Mouse (Mus musculus): ENCODE results near the gene Nf1. TPM values are rescaled to one million over a fixed set of nuclear protein-coding genes. Genes with fewer than 3 reads are reported as not detected.

The Nf1 gene
- polyA plus RNA-seq, 2 experiments from 2014 or later, result 1.6 to 2.5 TPM

DNA sequence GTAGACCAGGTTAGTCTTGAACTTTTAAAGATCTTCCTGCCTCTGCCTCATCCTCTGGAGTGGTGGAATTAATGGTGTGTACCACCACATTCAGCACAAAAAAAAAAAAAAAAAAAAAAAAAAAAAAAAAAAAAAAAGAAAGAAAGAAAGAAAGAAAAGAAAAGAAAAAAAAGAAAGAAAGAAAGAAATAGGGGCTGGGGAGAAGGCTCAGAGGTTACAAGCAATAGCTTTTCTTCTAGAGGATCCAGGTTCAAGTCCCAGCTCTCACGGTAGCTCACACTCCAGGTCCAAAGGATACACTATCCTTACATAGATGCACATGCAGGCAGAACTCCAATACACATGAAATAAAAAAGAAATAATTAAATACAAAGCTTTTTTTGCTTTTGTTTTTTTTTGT lies 9.9 kb upstream of the Nf1 start:
- no peak for ATAC-seq

DNA sequence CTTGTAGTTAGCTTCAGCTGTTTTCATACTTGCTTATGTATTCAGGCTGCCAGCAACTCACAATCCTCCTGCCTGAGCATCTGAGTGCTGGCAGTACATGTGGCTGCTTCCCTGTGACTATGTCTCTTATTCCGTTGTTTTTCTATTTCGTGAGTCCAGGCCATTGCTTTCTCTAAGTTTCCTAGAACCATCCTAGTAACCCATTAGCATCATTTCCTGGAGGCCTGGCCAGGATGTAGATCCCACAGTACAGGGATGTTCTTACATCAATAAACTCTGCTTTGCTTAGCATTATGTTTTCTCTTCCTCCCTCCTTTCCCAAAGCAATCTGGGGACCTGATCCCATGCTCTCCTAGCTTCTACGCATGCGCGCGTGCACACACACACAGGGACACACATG lies 4.4 kb upstream of the Nf1 start:
- ATAC-seq, result no peak

DNA sequence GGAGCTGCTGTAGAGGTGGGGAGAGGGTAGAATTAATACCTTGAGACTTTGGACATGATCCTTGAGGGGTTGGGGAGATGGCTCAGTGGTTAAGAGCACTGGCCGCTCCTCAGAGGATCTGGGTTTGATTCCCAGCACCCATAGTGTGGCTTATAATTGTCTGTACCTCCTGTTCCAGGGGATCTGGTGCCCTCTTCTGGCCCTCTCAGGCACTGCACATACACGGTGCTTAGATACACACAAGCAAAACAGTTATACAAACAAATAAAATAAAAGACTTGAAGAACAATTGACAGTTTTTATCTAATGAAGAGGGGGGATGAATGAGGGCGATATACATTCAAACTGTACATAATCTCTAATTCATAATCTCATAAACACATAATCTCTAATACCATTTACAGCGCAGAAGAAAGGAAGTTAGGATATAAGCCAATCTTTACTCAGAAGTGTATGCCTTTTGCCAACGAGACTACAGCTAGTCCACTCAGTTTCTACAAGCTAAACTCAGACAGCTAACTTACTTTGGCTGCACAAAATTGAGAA lies 2.7 kb upstream of the Nf1 start:
- no peak for ATAC-seq

DNA sequence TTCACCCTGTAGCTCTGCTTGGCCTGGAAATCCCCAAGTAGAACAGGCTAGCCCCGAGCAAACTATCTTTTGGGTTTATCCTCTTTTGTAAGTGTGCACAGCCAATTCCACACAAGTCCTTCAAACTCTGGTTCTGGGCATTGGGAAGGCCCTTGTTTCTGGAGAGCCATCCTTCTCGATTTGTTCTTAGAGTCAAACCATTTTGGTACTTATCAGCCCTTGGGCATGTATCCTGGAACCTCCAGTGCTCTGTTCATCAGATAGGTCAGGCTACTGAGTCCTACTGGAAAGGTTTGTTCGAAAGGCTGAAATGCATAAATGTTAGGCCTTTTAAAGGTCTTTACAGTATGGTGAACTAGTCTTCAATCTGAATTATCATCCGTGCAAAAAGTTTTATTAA lies 872 bp upstream of the Nf1 start:
- no peak for ATAC-seq

DNA sequence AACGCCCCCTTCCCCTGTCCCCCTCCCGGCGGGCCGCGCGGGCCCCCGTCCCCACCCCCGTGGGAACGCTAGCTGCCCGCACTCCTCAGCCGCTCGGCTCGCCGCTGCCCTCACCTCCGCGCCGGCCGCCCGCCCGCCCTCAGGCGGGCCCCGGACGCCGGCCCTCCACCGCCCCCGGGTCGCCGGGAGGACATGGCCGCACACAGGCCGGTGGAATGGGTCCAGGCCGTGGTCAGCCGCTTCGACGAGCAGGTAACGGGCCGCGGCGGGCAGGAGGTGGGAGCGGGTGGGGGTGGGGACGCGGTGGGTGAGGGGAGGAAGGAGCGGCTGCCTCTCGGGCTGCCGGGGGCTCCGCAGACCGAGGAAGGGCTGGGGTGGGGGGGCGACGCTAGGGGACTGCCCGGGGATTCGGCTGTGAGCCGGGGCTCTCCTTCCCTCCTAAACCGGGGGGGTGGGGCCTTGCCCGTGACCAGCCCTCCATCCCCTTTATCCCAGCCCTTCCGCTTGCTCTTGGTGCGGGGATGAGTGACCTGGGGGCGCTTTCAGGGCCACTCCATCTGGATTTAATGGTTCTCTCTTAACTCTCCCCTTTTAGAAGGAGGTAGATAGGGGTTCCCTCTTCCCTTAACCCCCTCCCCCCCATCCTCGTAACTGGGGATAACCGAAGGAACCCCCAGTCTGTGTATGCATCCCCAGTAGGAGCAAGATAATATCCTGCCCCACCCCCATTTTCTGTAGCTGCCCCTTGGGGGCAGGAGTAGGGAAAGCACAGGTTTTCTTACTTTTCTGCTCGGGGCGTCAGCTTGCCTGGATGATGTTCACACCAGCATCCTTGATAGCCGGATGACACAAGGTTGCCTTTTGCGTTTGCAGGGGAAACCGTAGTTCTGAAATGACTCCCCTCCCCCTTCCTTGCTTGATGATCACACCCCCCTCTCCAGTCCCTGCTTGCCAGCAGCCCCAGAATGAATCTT lies 602 bp downstream of the Nf1 start:
- peak; percentile 36 for ATAC-seq

DNA sequence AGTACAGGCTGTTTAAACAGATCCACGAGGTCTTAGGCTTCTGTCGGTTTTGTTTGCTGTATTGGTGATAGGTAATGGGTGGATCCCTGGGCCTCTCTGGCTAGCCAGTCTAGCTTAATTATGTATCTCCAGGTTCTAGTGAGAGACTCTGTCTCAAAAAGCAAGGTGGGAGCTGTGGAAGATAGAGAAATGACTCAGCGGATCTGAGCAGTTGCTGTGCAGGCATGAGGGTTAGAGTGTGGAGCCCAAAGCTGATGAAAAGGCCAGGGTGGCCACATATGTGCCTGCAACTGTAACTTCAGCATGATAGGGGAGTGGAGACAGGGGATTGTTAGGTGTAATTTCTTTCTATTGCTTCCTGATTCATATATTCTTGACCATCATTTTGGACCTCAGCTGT lies 17.5 kb downstream of the Nf1 start:
- ATAC-seq, result no peak

DNA sequence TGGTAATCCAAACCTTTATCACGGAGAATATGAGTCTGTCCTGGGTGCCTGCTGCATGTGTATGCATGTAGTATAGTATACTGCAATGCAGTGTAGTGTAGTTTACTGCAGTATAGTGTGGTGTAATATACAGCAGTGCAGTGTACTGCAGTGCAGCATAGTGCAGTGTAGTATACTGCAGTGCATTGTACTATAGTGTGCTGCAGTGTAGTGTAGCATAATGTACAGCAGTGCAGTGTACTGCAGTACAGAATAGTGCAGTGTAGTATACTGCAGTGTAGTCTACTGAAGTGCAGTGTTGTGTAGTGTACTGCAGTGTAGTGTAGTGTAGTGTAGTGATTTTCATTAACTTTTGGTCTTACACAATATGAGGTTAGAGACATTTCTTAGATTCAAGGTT lies 17.9 kb downstream of the Nf1 start:
- ATAC-seq, result no peak

DNA sequence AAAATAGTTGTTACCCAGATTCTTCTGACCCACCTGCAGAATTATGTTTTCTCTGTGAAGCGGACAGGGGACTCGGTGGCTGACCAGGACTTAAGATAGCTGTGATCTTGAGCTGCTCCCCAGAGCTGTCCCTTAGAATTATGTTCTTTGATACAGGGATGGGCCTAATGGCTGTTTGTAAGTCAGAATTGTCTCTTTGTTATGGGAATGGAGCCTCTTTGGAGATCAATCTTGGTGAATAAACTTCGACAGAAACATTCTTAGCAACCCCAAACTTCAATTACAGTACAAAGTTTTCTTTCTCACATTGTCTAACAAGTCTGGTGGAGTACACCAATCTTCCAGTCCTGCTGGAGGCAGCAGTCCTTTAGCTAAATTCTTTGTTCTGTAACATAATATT lies 25.5 kb downstream of the Nf1 start:
- no peak for ATAC-seq

DNA sequence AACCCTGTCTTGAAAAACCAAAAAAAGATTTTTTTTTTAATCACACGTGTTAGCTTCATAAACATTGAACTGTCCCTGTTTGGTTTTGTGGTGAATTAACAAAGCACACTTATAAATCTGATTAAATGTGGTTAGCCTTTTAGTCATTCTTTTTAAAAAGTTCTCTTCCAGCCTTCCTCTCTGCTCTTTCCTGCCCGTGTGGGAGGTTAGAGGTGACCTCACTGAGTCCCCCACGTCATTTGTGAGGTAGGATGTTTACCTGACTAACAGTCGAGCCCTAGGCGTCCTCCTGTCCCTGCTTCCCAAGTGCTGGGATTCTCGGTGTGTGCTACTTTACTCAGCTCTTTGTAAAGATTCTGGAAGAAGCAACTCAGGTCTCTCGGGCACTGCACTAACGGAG lies 26.8 kb downstream of the Nf1 start:
- peak; percentile 45 for ATAC-seq

DNA sequence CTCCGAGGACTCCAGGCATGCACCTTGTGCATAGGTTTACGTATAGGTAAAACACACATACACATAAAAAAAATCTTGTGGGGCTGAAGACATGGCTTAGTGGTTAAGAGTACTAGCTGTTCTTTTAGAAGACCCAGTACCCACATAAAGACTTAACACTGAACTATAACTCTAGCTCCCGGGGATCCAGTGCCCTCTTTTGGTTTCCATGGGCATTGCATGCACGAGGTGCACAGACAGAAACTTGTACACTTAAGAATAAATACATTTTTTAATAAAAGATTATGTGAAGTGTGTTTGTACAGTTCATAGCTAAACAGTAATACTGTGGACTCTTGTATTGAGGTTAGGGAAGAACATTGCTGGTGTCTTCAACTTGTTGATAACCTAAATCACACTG lies 33.5 kb downstream of the Nf1 start:
- no peak for ATAC-seq

DNA sequence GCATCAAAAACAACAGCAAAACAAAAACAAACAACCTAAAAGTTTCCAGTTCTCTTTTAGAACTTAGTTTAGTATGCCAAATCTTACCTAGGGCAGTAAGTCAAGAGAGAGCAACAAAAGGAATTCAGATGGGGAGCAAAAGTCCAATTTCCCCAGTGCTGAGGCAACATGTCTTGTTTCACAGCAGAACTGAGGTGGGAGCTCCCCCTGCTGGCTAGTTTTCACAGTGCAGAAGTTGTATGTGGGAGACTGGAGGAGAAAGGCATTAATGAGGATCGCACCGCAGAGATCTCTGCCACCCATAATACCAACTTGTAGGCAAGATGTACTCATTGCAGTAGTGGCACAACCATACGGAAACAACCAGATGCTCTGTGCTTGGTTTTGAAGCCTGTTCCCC lies 58.8 kb downstream of the Nf1 start:
- ATAC-seq, result peak; percentile 84

DNA sequence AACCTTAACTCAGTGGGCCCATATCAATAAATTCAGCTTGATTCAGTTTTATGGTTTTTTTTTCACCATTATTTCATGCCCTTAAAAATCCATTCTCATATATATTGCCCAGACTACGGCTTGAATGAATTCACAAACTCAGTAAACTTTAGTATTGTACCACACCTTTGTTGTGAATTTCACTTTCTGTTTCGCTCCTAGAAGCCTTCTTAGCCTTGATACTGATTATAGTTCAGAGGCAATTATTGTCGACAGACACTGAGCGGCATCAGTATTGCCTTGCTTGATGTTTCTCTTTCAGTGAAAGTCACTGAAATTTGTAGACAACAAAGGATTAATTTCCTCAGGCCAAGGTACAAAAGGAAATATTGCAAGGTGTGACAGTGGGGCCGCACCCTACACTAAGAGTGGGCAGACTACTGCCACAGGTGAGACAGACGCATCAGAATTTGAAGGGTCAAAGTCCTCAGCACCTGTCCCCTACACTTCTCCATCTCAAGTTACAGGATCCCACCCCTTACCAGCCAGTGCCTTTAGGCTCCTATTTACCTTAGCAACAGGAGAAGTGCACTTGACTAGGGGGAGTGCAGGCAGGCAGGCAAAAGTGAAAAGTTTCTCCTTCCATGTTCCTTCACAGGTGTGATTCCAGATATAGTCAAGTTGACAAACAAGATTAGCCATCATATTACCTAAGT lies 64.3 kb downstream of the Nf1 start:
- ATAC-seq, result peak; percentile 82

DNA sequence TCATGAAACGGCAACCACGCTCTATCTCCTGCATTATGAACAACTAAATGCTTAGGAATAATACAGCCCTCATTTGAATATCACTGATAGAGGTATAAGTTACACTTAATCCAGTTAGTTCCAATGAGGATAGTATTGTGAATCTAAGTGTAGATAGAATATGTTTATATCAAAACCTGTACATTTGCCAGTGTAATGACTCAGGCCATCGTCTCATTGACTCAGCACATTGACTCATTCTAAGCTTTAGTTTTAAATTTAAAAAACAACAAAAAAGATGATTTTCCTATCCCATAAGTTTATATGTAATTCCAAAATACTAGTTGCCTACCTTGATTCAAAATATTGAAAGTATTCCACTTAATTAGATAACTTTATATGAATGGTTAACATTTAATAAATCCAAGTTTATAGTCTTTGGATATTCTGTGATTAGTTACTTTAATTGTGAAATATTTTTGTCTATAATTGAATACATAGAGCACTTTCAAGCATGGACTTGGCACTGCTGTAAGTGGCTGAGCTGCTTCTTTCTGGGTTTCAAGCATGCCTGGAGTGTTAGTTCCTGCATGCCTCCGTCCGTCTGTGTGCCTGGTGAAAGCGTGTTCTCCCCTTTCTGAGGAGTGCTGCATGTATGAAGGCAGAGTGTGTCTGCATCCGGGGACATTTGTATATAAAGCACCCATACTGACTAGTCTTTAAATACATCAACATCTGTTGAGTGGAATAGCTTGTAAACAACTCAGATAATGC lies 74.4 kb downstream of the Nf1 start:
- ATAC-seq, result no peak

DNA sequence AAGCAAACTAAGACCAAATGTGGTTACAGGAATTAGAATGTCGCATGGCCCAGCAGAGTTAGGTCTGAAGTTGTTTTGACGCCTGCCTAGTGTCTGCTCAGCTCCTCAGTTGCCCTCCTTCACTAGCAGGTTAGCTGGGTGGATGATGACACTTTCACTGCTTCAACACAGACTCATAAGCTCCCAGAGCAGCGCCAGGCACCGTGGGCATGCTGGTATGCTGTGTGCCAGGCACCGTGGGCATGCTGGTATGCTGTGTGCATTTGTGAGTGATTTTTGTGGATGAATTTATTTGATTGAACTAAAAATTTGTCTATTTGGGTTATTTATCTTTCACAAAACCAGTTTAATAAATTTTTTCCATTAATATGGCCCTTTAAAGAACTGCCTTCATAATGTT lies 83.0 kb downstream of the Nf1 start:
- no peak for ATAC-seq

DNA sequence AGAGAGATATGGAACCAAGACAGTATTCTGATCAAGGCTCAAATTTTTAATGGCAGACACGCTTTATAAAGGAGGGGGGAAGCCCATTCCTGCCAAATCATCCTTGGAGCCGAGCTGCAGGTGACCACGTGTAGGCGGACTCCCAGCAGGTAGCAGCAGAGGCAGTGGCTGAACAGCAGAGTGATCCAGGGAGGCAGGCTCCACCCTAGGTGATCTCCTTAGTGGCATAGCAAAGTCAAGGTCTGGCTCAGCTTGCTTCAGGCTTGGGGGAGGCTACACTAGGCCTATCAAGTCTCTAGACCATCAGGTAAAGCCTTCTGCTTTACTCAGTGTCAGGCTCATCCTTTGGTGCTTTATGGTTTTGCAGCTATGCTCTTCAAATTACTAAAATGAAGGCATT lies 87.1 kb downstream of the Nf1 start:
- ATAC-seq, result no peak

DNA sequence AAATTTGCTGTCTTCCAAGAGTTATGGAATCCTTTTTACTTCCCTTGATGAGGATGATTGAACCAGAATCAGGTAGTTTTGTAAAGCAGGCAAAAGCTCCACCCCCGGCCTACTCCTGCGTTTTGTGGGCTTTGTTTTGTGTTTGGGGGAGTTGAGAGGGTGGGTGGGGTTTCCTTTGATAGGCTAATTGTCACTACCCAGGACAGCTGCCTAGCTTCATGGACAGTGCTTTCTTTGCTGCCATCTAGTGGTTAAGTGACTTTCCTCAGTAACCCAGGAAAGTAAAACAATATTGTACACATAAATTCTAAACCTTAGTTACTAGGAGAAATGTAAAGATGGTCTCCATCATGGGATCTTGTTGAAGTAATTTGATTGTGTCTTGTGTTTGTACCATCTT lies 88.1 kb downstream of the Nf1 start:
- ATAC-seq, result peak; percentile 41

DNA sequence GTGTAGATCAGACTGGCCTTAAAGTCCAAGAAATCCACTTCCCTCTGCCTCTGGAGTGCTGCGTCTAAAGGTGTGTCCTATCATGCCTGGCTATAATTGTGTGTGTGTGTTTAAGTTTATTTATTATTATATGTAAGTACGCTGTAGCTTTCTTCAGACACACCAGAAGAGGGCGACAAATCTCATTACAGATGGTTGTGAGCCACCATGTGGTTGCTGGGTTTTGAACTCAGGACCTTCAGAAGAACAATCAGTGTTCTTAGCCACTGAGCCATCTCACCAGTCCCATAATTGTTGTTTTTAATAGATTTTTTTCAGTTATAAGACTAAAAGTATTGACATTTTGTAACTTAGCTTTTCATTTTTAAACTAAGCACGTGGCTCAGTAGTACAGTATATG lies 95.8 kb downstream of the Nf1 start:
- no peak for ATAC-seq

DNA sequence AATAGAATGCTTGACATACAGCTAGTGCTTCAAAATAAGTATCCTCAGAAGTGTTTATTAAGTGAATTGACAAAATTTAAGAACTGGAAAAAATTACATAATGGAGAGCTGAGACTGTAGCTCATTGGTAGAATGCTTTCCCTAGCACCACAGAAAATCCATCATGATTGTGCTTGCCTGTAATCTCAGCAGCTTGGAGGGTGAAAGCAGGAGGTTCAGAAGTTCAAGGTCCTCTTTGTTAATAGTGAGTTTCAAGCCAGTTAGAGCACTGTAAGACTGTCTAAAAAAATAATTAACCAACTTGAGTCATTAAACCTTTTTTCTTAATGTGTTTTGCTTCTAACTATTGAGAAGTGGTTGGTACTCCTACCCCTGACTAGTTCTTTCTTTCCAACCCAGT lies 108.9 kb downstream of the Nf1 start:
- no peak for ATAC-seq

DNA sequence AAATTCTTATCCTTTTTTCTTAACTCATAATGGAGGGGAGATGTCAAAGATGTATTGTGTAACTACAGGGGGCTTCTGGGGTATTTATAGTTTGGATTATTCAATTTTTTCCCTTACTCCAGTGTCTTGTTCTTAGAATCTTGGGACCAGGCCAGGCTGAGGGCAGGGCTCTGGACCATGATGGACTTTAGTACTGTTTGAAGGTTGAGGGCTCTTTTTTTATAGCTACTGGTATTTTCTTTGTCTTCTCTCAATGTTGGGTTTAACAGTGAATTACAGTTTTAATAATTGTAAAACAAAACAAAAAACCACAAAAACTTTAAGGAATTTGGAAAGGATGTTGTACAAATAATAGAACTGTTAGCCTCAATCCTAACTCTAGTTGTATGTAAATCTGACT lies 113.5 kb downstream of the Nf1 start:
- ATAC-seq, result no peak

DNA sequence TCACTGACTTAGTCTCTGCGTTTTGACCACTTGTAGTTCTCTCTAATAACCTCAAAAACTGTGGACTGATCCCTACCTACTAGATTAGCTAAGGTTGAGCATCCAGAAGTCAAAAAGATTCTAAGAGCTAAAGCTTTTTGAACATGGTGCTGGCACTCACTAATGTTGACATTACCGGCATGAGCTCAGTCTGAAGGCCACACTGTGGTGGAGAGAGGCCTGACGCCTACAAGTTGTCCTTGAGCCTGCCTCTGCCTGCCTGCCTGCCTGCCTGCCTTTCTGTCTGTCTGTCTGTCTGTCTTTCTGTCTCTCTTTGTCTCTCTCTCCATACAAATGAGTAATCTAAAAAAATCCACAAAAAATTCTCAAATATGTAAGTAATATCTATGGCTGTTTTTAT lies 118.4 kb downstream of the Nf1 start:
- no peak for ATAC-seq

DNA sequence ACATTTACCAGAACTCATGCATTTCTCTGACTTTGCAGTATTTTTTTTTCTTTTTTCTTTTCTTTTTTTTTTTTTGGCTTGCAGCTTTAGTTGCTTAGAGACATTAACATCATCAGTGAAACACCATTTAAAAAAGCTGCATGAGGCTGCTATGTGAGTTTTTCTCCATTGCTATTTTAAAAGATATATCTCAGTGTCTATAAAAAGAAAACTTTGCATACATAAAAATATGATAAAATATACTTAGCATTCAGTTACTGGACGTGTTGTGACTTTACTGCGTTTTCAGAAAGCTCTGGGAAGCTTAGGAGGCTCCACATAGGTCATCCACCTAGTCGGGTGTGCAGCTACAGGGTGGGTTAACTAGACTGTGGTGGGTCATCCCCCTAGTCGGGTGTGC lies 120.4 kb downstream of the Nf1 start:
- no peak for ATAC-seq

DNA sequence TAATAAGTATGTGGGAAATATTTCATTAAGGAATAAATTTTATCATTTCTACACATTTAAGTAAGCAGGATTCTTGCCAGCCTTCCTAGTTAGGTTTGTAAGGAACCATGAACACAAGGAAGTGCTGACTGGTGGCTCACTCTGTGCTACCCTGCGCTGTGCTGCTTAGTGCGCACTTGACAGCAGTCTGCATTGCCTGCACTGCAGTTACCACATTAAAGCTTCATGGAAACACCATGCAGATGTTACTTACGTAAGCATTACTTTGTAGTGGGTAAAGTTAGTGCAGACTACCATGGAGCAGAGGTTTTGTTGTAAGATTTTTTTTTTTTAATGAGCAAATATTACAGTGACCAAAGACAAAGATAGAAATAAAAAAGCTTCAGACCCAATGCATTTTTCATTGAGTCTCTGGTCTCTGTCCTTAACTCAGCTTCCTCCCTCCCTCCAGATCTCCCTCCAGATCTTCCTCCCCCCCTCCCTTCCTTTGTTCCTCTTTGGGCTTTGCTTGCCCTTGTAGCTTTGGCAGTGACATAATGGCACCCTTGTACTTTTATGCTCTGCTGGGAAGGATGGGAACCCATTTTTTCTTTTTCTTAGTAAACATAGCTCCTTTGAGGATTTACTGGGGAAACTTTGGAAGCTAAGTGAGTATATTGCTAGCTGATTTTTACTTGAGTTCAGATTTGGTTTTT lies 121.4 kb downstream of the Nf1 start:
- ATAC-seq, result peak; percentile 98

DNA sequence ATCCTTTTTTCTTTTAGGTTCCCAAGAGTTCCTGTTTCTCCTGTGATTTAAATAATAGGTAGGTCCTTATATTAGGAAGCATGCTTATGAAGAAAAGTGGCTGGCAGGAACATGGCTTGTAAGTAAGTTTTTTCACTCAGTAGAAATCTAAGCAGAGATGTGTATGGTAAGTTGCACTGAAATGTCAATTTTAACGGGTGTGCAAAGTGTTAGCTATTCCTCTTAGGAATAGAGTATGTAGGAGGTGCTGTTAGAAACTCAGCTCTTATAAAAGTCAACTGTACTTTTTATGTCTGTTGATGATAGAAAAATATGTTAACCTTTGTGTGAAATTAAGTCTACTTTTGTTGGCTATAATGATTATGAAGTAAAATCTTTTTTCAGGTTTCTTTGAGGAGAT lies 128.6 kb downstream of the Nf1 start:
- no peak for ATAC-seq
